Mouse (Mus musculus) heart, adult 2 months (tissue): ENCODE data around the gene Gm37240. TPM values are rescaled to one million over a fixed set of nuclear protein-coding genes. Genes with fewer than 3 reads are reported as not detected.

Experiments
- DNase-seq, 2 experiments: peaks; one replicate each; pipeline ENCODE4 v3.0.0; 2021
- H3K27ac ChIP-seq: fragments of 200-600 bp; 2 replicates; pipeline ENCODE4 v1.8.1; 2022
- H3K27me3 ChIP-seq: fragments of 200-500 bp; 2 replicates; pipeline ENCODE4 v1.6.1; 2012; ENCODE audit warnings: mild to moderate bottlenecking, low read length, inconsistent platforms, mixed read lengths; ENCODE audit not compliant: control insufficient read depth, insufficient read depth
- H3K36me3 ChIP-seq: fragments of 200-500 bp; 2 replicates; pipeline ENCODE4 v1.6.1; 2012; ENCODE audit warnings: low read length, inconsistent platforms; ENCODE audit not compliant: control insufficient read depth, insufficient read depth
- H3K4me1 ChIP-seq: fragments of 200-500 bp; 2 replicates; pipeline ENCODE4 v1.6.1; 2011; ENCODE audit warnings: low read length; ENCODE audit not compliant: control insufficient read depth, insufficient read depth
- H3K4me3 ChIP-seq: fragments of 200-600 bp; 2 replicates; pipeline ENCODE4 v1.8.1; 2022
- H3K79me2 ChIP-seq: fragments of 200-500 bp; replicated peaks from 2 replicates; pipeline ENCODE4 v1.6.1; 2012; ENCODE audit warnings: mild to moderate bottlenecking, inconsistent platforms, low read length, moderate library complexity, mixed read lengths; ENCODE audit not compliant: control insufficient read depth, insufficient read depth
- H3K9ac ChIP-seq: fragments of 200-500 bp; 2 replicates; pipeline ENCODE4 v1.6.1; 2012; ENCODE audit warnings: low read depth, mild to moderate bottlenecking, control low read depth, inconsistent platforms, low read length, mixed read lengths
- CTCF ChIP-seq: fragments of 200-600 bp; IDR thresholded peaks from 2 replicates; pipeline ENCODE4 v1.8.1; 2022; ENCODE audit warnings: antibody characterized with exemption, mild to moderate bottlenecking, moderate library complexity
- EP300 ChIP-seq: fragments of 200-500 bp; IDR thresholded peaks from 2 replicates; pipeline ENCODE4 v1.6.1; 2011; ENCODE audit warnings: low read depth, low read length, control low read depth; ENCODE audit not compliant: insufficient read depth
- POLR2A ChIP-seq: fragments of 200-500 bp; IDR thresholded peaks from 2 replicates; pipeline ENCODE4 v1.6.1; 2011; ENCODE audit warnings: mild to moderate bottlenecking, low read depth, low read length, control low read depth; ENCODE audit not compliant: insufficient read depth
- WGBS: fragments of 180-500 bp; shearing (Covaris S2); methylation state at CpG from one replicate; pipeline ENCODE4 v1.1.7; 2018; 5-methylcytosine and 5-hydroxymethylcytosine counted together
- intact Hi-C: fragments of 180-260 bp; cut with DNase I; formaldehyde crosslinking; loops from one replicate; pipeline ENCODE4 v1.15.1; 2025
- polyA plus RNA-seq: library from polyadenylated mRNA; depleted of rRNA; stranded (reverse); fragments of >200 nt; gene quantifications from 2 replicates; pipeline ENCODE4 v1.2.3, GENCODE M21; 2012
- total RNA-seq, 2 experiments: library from RNA; stranded (reverse); gene quantifications; 2 replicates each; pipeline ENCODE4 v1.2.3; 2021

The Gm37240 gene
- total and polyA plus RNA-seq, 3 experiments = 25.0 to 45.3 (median 36.6) TPM

DNA sequence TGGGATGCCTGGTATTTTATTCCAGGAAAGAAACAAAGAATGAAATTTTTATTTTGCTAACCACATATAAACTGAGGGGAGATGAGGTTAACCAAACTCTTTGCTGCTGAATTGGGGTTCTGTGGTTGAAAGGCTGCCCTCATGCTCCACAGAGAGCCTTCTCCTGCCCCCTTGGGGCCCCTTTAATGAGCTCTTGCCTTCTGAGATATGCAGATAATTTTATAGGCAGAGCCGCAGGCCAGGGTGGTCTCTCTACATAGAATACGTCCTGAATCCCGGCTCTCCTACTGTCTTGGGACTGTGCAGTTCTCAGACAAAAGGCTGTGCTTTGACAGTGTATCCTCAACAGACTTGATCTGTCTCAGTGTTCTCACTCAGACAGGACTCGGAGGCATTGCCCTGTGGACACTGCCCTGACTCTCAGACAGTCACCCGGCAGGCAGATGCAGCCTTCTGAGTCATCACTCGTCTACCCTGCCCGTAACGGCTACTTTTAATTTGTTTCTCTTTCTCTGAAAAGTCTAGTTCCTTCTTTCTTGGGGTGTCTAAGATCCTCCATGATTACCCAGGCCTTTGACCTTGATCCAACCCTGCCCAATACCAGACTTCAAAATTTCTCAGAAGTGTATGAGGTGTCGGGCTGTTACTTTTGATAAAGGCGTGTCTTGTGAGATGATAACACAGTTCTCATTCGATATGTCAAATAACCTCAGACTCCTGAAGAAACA, 1184.1 kb downstream of the Gm37240 start:
- H3K27me3 ChIP-seq = no peaks in the 10 kb centered on the region
- H3K36me3 ChIP-seq = no peaks in the 10 kb centered on the region
- intact Hi-C loops = no loop called here
- H3K27ac ChIP-seq = no peak overlapping the region
- no peaks in the 10 kb centered on the region for H3K4me1 ChIP-seq
- no peaks in the 10 kb centered on the region for H3K79me2 ChIP-seq
- DNase-seq = no peak
- H3K4me3 ChIP-seq = no peak overlapping the region
- TF ChIP-seq CTCF (no peak), EP300 (no peak), POLR2A (no peak)
- 82% methylated on average over 11 of the region's 11 CpGs for WGBS
- no peak overlapping the region for H3K9ac ChIP-seq

GRCm38 (mm10) chr3:84701964-84702363, 1185.4 kb downstream of the Gm37240 start:
- Histone ChIP-seq H3K36me3 (no peaks in the 10 kb centered on the region), H3K79me2 (no peaks in the 10 kb centered on the region), H3K9ac (no peak overlapping the region), H3K4me3 (no peak overlapping the region), H3K27ac (no peak overlapping the region), H3K4me1 (no peaks in the 10 kb centered on the region), H3K27me3 (no peaks in the 10 kb centered on the region)
- WGBS = 72% methylated on average over 5 of the region's 5 CpGs
- DNase-seq = no peak
- intact Hi-C loops = no loop called here
- no peak for TF ChIP-seq POLR2A
- TF ChIP-seq CTCF = no peak
- TF ChIP-seq EP300 = no peak

DNA sequence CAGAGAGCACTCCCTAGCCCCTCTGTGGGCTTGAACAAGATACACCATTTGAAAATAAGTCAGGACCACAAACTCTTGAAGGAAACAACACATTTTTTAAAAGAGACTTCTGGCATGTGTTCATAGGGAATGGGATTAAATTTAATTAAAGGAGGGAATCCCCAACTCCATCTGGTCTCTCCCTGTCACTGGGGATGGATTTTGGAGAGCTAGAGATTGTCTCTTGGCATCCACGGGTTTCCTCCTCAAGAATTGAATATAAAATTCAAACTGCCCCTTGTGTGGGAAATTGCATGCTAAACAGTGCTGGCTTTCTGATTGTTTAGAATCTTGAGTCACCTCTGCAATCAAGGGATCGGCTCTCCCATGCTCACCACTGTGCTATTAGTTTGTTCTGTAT, 1185.8 kb downstream of the Gm37240 start:
- Histone ChIP-seq H3K27me3 (no peaks in the 10 kb centered on the region), H3K36me3 (no peaks in the 10 kb centered on the region), H3K4me3 (no peak overlapping the region), H3K9ac (no peak overlapping the region), H3K27ac (no peak overlapping the region), H3K79me2 (no peaks in the 10 kb centered on the region), H3K4me1 (no peaks in the 10 kb centered on the region)
- intact Hi-C loops = no loop called here
- no peak for DNase-seq
- 85% methylated on average over 2 of the region's 2 CpGs for whole genome bisulfite sequencing
- TF ChIP-seq EP300 = no peak

GRCm38 (mm10) chr3:84696428-84696917, 1190.8 kb downstream of the Gm37240 start:
- TF ChIP-seq CTCF (no peak), POLR2A (no peak), EP300 (no peak)
- H3K36me3 ChIP-seq = no peaks in the 10 kb centered on the region
- H3K4me3 ChIP-seq = no peak overlapping the region
- H3K9ac ChIP-seq = no peak overlapping the region
- intact Hi-C loops = no loop called here
- H3K27me3 ChIP-seq = no peaks in the 10 kb centered on the region
- no peaks in the 10 kb centered on the region for H3K79me2 ChIP-seq
- no peak for DNase-seq
- 45% methylated on average over 18 of the region's 18 CpGs for WGBS
- H3K4me1 ChIP-seq = peaks cover 3% of the 10 kb centered on the region; the same call in 1 of the 2 replicates
- H3K27ac ChIP-seq = no peak overlapping the region

- no peak for DNase-seq
- no peaks in the 10 kb centered on the region for H3K79me2 ChIP-seq
These were observed 1191.4 kb downstream of the Gm37240 start for GRCm38 (mm10) chr3:84695867-84696361.

DNA sequence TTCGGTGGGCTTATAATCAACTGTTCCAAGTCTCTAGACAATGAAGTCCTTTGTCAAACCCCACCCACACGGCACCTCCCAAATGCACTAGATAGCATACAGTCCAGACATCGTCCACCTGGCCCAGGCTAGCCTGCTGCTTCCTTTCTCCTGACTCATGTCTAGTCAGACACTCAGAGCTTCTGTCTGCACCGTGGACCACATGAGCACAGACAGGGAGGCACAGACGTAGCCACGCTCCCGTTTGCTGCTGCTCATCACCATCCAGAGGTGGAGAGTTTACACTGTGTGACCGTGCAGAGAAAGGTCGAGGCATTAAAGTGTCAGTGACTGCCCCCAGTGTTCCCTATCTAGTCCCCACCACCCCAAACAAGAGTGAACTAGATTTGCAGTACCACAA, 1191.9 kb downstream of the Gm37240 start:
- no peak for DNase-seq
- Histone ChIP-seq H3K27me3 (no peaks in the 10 kb centered on the region), H3K4me1 (peaks cover 3% of the 10 kb centered on the region; the same call in 1 of the 2 replicates), H3K79me2 (no peaks in the 10 kb centered on the region), H3K4me3 (no peak overlapping the region), H3K36me3 (no peaks in the 10 kb centered on the region), H3K9ac (no peak overlapping the region), H3K27ac (no peak overlapping the region)
- no peak for TF ChIP-seq POLR2A
- no peak for TF ChIP-seq EP300
- no peak for TF ChIP-seq CTCF
- 56% methylated on average over 9 of the region's 9 CpGs for WGBS
- intact Hi-C loops = no loop called here

More at GRCm38 (mm10) chr3:84695867-84696361, 1191.4 kb downstream of the Gm37240 start:
- Histone ChIP-seq H3K36me3 (no peaks in the 10 kb centered on the region), H3K9ac (no peak overlapping the region), H3K27me3 (no peaks in the 10 kb centered on the region), H3K4me1 (peaks cover 3% of the 10 kb centered on the region; the same call in 1 of the 2 replicates), H3K4me3 (no peak overlapping the region), H3K27ac (no peak overlapping the region)
- intact Hi-C loops = no loop called here
- 66% methylated on average over 9 of the region's 9 CpGs for WGBS
- TF ChIP-seq EP300 (no peak), POLR2A (no peak), CTCF (no peak)
